Mouse (Mus musculus): ENCODE data around the gene Fam53b. TPM values are rescaled to one million over a fixed set of nuclear protein-coding genes. Genes with fewer than 3 reads are reported as not detected.

The Fam53b gene
- total RNA-seq, 2 experiments from 2014 or later: 34.6 to 40.9 TPM

DNA sequence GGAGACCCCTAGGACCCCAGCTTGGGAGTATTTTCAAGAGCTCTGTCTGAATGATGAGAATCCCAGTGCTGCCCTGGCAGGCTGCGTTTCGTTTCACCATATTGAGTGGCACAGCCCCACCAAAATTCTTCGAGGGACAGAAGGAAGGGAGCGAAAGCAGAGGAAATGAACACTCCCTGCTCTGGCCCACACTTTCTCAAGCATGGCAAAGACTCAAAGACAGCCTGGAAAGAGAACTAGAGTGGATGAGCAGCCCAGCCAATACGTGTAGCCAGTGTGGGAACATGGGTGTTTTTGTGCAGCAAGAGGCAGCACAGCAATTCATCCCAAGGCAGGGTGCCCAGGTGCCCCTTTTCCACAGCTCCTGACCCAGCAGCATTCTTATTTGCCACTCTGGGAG, 70.8 kb downstream of the Fam53b start:
- DNase-seq (ENCODE audit: extremely low spot score in 1 of 2, low spot score in 1 of 2): no peak

DNA sequence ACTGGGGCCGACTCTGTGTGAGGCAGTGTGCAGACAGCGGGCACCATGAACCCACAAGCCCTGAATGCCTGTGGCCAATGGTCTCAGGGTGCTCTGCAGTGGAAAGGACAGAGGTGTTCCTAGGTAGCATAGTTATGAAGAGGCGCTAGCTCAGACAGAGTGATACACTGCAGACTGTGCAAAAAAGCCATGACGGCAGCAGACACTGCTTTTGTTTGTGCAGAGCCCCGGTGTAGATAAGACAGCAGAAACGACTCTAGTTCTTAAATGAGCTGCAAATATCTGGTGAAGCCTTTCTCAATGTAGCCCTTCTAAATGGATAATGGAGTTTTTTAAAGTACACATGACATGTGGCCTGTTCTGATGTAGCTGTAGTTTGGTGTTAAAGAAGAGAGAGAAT, 73.9 kb downstream of the Fam53b start:
- DNase-seq (ENCODE audit: extremely low spot score in 1 of 2, low spot score in 1 of 2): no peak

DNA sequence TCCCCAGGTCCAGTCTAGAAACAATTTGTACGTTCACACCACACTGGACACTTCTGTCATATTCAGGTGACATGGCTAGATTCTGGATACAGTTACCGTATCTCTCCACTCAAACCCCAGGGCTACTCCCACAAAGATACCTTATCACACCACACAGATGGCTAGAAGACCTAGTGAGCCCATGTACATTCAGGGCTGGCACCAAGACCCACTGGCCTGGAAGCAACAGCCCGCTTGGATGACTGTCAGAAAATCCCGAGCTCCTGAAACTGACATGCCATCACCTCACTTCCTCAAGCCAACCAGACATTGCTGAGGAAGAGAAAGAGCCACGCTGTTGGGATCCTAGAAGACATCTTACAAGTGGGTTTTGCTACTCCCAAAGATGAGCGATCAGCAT, 74.8 kb downstream of the Fam53b start:
- DNase-seq (ENCODE audit: extremely low spot score in 1 of 2, low spot score in 1 of 2): no peak

DNA sequence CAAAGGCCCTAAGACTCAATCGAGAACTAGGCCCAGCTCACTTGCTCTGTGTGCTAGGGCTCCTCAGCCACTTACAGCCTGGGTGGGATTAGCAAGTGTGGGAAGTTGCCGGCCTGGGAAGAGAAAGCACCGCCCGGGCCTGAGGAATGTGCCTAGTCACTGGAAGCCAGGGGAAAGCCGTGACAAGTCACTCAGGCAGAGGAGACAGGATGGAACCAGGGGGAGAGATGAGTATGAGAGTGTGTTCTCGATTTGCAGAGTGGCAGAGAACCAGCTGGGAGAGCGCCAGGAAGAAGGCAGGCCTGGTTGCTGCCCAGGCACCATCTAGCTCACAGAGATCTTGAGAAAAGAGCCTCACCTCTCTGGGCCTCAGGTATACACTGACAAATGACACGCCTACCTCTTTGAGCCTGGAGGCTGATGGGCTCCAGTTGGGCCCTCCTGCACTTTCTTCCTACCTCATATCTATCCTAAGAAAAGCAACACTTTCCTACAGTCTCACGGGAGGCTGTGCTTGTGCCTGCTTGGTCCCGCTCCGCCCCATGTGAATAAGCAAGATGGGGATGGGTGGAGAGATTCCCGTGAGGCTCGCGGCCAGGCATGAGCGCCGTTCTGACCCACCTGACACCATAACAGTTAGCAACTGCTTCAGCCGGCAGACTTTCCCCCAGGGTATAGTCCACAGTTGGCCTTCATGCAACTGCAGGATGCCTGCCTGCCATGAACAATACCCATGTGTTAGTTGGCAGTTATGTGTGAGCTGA, 77.4 kb downstream of the Fam53b start:
- no peak for DNase-seq (ENCODE audit: extremely low spot score in 1 of 2, low spot score in 1 of 2)

DNA sequence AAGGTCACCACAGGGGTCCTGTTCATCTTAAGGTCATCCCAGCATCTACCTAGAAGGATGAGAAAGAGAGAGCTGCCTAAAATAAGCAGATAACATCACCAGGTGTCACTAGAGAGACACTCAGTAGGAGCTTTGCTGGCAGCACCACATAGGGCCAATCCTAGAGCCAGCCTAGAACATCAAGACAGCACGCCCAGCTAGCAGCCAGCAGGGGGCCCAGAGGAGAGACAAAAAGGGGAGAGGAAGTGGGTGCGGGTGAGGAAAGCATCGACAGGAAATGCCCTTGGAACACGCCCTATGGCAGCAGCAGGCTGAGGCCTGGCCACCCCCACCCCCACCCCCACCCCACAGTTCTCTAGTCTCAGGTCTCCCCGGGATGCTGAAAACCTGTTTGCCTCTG, 78.5 kb downstream of the Fam53b start:
- DNase-seq (ENCODE audit: extremely low spot score in 1 of 2, low spot score in 1 of 2): no peak

DNA sequence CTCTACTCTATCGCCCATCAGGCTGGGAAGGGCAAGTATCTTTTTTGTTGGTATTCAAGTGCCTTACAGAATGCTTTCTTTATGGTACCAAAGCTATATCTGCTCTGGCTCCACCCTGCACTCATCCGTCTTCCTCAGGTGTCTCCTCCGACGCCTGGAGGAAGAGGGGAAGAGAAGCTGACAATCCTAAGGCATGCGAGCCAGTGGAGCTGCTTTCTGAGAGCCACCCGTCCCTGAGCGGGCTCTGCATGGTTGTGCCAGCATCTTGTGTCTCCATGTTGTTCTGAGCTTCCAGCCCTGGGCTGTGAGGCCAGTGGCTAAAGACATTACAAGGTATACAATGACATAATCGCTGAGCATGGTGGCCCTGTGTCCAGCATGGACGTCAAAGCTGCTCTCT, 79.5 kb downstream of the Fam53b start:
- no peak for DNase-seq (ENCODE audit: extremely low spot score in 1 of 2, low spot score in 1 of 2)

DNA sequence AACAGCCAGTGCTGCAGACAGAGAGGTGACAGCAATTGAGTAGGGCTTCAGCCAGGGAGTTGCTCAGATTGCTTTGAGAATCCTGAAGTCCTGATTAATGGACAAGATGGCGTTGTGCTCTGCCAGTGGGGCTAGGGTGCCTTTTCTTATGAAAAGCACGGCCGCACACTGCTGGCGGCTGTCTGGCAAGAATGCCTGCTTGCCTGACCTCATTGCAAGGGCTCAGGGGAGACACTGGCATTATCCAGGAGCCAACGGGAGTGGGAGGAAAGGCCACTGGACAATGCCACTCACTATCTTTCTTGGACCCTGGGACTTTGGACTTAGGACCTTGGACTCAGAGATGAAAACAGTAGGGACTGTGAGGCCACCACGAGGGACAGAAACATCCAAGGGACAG, 80.2 kb downstream of the Fam53b start:
- no peak for DNase-seq (ENCODE audit: extremely low spot score in 1 of 2, low spot score in 1 of 2)

DNA sequence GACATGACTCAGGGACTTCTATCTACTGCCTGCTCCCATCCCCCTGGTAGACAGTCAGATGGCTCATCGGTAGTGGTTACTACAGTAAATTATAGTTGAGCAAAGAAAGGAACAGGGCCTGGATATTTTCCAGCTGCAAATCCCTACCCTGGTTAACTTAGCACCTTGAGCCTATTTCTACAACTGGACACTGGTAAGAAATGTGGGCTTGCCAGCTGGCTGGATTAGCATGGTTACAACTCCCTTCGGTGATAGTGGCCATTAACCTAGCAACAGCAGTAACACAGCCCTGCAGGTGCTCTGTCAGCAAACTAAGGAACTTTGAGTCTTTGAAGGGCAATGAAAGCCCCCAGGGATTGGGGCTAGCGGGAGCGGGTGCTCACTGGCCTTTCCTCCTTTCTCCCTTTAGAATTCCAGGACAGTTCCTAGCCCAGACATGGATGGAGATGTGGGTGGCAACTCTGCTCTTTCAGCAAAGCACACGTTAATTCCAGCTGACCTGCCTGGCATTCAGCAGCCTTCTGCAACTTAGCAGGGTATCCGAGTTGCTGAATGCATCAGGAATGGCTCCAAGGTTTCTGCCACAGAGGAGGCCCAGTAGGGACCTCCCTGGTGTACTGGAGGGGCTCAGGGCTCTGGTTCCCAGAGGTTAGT, 81.4 kb downstream of the Fam53b start:
- no peak for DNase-seq (ENCODE audit: extremely low spot score in 1 of 2, low spot score in 1 of 2)

DNA sequence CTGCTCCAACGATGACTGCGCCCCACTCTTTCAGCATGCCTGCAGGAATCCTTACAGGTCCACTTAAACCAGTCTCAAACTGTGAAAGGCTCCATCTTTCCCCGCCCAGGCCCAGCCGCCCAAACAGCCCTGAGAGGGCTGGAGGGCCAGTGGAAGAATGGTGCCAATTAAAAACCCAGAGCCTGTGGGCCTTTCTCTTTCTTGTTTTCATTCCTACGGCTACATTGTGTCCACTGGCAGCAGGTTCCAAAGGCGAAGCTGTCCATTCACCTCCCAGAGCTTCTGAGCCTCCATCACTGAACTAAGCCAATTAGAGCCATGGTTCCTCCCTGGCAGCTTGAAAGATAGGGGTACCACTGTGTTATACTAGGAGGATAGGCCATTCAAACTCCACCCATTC, 82.1 kb downstream of the Fam53b start:
- no peak for DNase-seq (ENCODE audit: extremely low spot score in 1 of 2, low spot score in 1 of 2)

DNA sequence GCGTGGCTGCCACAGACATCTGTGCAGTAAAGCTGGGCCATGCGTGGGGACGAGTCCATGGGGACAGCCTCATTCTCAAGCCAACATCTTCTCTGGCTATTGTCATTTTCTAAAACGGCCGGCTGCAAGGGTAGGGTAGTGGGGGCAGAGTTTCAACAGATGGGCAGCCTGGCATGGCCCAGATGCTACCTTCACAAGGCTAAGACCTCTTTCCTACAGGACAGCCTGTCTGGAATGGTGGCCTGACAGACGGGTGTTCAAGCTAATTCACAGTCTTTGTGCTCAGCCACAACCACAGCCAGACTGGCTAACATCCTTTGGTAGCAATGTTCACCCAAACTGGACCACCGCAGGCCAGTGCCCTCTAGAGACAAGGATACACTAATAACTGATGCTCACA, 83.2 kb downstream of the Fam53b start:
- DNase-seq (ENCODE audit: extremely low spot score in 1 of 2, low spot score in 1 of 2): no peak

DNA sequence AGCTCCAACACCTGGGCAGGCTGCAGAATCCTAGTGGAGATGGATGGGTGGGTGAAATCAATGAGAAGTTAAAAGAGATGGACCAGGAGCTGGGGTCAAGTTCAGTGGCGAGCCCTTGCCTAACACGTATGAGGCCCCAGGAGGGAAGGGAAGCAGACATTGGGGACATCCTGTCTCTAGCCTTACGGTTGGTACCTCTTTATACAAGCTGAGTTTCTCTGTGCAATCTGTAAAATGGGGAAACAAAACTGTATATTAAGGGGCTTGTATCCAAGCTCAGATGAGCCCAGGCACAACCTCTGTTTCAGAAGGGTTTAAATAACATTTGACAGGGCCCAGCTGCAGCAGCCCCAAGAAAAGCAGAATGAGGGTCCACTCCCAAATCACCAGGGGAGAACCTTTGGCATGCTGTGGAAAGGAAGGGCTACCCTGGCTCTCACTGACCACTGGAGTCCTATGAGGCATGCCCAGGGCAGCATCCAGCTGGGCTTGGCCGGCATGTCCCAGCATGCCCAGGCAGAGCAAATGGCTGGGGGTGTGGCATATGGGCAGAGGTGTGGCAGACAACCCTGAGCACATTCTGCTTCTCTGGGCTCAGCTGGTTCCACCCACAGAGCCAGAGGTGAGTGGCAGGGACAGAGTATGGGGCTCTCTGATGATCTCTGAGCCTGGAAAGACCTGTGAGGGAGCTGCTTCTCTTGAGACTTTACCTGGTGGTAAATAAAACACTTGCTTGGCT, 84.4 kb downstream of the Fam53b start:
- no peak for DNase-seq (ENCODE audit: extremely low spot score in 1 of 2, low spot score in 1 of 2)

DNA sequence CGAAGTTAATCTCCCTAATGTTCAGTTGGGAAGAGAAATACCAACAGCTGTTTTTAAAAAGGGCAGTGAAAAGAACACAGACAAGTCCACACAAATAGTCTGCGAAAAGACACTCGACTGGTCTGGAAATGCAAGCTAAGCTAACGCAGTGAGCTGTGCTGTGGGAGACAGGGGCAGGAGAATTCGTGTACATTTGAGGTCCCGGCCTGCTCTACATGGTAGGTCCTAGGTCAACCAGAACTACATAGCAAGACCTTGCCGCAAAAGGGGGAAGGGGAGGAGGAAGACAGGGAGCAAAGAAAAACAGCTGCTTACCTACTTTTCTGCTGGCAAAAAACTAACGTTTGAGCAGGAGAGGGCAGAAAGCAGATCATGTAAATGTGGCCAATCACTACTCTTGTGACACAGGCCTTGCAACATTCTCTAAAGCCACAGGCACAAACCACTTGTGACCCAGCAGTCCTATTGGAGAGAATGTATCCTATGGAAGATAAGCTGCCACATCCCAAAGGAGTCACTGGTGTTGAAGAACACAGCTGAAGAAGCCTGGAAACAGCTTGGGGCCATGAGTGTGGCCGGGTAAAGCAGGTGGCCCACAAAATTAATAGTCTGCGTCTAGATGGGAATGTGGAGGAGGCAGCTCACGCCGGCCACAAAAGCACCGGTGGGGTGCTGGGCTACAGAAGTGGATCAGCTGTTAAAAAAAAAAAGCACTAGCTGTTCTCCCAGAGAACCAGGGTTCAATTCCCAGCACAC, 87.4 kb downstream of the Fam53b start:
- no peak for DNase-seq (ENCODE audit: extremely low spot score in 1 of 2, low spot score in 1 of 2)

DNA sequence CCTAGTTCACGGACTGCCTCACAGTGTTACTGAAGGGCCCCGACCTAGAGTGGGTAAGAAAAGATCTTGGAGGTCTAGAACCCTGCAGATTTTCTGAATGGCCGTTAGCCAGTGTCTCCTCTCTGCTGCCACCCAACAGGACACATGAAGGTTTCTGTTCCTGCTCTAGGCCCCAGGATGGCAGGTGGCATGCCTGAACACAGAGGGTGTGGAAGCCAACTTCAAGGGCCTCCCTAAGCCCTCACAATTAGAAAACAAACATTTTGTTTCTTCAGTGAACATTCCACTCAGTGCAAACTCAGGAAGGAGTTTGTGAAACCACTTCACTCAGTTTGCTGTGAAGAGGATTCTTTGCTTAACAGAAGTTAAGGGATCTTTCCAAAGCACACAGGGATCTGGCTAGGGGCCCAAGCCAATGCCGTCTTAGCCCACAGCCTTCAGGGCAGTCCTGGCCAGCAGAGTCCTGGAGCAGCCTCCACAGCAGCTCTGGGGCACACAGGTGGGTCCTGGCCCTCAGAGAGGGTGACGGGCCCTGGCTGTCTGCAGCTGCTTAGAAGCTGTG, 89.1 kb downstream of the Fam53b start:
- DNase-seq (ENCODE audit: extremely low spot score in 1 of 2, low spot score in 1 of 2): no peak

DNA sequence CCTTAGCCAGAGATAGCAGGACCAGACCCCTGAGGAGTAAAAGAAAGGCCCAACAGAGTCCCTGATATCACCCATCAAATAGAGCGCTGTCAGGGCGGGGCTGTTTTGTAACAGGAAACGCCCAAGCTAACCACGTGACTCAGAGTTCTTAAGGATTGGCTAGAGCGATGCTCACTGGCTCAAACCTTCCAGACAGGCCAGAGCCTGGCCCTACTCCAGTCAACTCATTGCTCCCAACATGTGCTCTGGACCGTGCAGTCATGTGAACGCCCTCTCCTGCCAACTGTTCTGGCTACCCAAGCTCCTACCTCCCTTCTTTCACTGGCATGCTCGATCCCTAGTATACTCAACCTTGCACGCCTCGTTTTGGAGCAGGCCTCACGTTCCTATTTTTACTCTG, 89.8 kb downstream of the Fam53b start:
- no peak for DNase-seq (ENCODE audit: extremely low spot score in 1 of 2, low spot score in 1 of 2)

DNA sequence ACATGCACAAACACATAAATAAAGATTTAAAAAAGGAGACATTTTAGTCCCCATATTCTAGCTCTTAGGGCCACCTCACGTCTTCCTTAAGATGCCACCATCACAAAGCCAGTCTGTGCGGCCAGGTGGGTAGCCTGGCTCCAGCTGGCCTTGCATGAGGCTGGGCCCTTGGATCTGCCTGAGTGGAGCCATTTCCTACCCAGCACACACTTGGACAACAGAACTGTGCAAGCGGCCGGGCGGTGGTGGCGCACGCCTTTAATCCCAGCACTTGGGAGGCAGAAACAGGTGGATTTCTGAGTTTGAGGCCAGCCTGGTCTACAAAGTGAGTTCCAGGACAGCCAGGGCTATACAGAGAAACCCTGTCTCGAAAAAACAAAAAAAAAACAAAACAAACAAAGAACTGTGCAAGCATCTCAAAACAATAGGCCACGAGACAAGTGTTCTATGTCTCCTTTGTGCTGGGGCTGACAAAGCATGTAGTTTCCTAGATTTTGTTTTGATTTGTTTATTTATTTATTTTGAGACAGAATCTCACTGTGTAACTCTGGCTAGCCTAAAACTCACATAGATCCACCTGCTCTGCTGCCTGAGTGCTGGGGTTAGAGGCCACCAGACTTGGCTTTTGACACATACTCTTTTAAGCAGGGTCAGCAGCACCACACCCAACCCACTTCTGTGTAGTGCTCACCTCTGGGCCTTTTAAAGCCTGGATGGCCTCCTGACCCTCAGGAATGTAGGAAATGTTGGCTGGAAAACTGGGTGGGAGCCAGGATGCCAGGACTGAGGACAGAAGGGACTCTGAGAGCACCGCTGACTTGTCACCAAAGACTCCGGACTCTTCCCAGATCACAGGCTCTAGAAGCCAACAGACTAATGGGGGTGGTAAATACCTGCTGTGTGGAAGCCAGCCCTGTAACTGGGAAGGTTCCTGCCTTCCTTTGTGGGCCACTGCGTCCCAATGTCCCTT, 91.0 kb downstream of the Fam53b start:
- DNase-seq (ENCODE audit: extremely low spot score in 1 of 2, low spot score in 1 of 2): no peak

DNA sequence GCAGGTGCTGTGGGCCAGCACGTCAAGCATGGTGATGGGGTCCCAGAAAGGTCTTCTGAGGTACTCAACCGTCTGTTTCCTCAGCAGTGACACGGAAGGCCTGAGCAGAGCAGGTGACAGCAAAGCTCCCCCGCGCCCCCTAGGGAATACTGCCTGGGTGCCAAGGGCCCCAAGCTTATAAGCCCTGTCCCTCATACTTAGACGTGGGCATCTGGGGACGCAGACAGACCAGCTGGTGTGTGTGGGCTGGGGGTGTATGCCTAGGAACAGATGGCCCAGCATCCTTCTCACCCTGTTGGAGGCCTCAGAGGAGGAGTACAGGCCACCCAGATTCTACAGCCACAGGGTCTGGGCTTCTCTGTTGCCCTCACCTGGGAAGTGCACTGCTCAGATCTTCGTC, 93.1 kb downstream of the Fam53b start:
- DNase-seq (ENCODE audit: extremely low spot score in 1 of 2, low spot score in 1 of 2): peak in 1 of 2 experiments; percentile 42

DNA sequence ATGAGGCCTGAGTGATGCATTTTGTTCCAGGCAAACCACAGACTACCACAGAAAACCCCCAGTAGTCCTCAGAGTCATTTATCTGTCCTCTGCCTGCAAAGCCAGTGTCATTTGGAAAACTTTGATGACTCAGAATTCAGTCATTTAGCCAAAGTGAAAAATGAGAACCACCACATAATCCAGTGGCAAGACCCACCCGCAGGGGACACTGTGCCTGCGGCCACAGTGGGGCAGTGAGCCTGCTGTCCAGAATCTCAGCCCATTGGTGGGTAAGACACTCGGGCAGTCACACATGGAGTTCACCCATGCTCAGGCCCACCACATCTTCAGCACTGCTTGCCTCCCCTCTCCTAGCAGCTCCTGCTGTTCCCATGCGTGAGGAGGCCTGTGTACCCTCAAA, 94.1 kb downstream of the Fam53b start:
- no peak for DNase-seq (ENCODE audit: extremely low spot score in 1 of 2, low spot score in 1 of 2)

DNA sequence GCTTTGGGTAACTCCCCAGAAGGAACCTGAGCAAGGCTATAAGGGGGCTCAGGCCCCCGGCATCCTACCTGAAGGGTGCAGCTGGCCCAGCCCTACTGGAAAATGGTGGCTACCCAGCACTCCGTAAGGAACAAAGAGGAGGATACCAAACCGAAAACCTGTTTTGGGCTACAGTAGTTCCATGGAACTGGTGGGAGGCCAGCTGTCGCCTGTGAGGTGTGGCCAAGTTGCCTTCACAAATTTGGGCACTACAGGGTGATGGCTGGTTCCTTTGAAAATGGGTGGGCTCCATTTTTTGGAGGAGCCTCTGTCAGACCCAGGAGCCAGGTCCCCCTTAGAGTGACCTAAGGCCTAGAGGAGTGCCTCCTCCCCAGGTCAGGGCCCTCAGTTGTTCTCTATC, 98.4 kb downstream of the Fam53b start:
- no peak for DNase-seq (ENCODE audit: extremely low spot score in 1 of 2, low spot score in 1 of 2)

DNA sequence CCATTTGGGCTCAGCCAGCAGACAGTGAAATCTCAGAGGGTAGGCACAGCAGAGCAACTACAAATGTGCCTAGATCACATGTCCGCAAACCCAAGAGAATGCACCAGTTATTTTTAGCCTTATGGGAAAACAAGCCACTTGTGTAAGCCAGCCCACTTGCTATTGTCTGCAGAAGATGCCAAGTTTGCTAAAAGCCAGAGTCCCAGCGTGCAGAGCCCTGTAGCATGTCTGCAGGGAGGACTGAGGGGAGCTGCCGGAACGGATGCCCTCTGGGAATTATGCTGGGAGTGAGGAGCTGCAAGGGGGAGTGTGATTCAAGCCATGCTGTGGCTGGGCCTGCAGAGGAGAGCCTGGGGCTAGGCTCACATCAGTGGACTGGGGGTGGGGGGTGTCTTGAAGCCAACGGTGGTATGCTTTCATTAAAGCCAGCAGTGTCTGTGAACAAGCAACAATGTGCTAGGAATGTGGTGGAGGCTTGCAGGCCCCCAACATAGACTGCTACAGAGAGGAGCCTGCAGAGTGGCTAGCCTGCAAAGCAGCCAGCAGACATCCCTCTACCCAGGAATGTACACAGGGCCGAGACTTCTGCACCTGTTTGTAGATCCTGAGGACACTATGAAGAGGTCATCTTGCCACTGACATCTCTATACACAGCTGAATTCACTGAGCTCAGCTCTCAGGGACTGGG, 99.3 kb downstream of the Fam53b start:
- no peak for DNase-seq (ENCODE audit: extremely low spot score in 1 of 2, low spot score in 1 of 2)
